Comparison of ENCODE assay signal across 8 mouse cellular contexts in the genomic region with DNA sequence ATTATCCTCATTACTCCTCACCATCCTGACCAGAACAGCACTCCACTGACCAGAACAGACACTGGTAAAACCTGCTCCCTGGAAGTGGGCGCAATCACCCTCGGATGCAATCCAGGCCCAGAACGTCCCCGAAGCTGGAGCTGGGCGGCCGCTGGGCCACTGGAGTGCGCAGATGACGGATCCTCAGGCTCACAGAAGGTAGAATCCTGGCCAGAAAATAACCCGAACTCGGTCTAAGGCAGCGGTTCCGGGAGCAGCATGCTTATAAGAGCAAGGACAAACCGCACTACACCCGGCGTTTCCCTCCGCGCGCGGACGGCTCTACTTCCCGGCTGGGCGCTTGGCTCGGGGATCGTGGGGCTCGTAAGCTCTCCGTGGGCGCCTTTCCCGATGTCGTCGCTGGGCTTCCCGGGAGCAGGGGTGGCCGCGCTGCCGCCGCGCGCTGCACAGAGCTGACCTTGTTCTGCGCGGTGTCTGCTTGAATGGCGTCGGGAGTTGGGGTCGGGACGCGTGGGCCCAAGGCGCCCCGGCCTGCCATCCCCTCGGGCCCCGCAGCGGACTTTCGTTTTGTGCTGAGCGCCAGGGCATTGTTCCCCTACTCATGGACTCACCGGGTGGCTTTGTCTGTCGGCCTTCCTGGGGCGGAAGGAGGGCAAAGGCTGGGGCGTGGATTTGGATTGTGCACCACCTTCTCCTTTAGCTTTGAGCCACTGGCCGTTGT.
A peak's percentile ranks its signal among the peaks of the same experiment; 100 is the strongest.
DNase-seq lines count a peak whose midpoint lies in the region; ATAC-seq and TF ChIP-seq lines count a peak whose summit lies in the region.

No protein-coding gene starts in this region.

- TF ChIP-seq CTCF in C2C12 (IDR thresholded peaks at IDR 0.05; ENCODE audit: control insufficient read depth, insufficient read depth, insufficient read length), result no peak
- TF ChIP-seq CTCF in kidney, postnatal 0 days (IDR thresholded peaks at IDR 0.05; ENCODE audit: low read depth), result no peak
- no peak for TF ChIP-seq CTCF in liver, adult 2 months (IDR thresholded peaks at IDR 0.05; ENCODE audit: low read depth, low read length)

- peak; percentile 95 for DNase-seq in brain, adult 2 months (ENCODE audit: low read depth, low spot score)
- DNase-seq in kidney, postnatal 0 days (ENCODE audit: low spot score), result peak; percentile 95
- DNase-seq in liver, adult 2 months (ENCODE audit: extremely low read depth, low read depth, low spot score), result peak; percentile 32
- DNase-seq in spleen, postnatal 36 days (ENCODE audit: low spot score in 2 of 2), result peak; percentile 56 to 60

- no peaks in the 10 kb centered on the region for H3K79me3 ChIP-seq in C2C12 (ENCODE audit: low read depth)

- H3K4me3 ChIP-seq in C2C12 (ENCODE audit: insufficient read depth, poor library complexity, severe bottlenecking), result peak overlapping the region; percentile 56
- peak overlapping the region; percentile 66 for H3K4me3 ChIP-seq in erythroblast, embryonic 14.5 days (replicated peaks)
- peak overlapping the region; percentile 93 for H3K4me3 ChIP-seq in heart, embryonic 12.5 days
- H3K4me3 ChIP-seq in kidney, postnatal 0 days (replicated peaks; ENCODE audit: low read depth, low read length), result peak overlapping the region; percentile 84
- peak overlapping the region; percentile 68 for H3K4me3 ChIP-seq in liver, adult 2 months (ENCODE audit: insufficient read depth, low read depth, low read length)

- peak overlapping the region; percentile 96 for H3K27ac ChIP-seq in heart, embryonic 12.5 days (ENCODE audit: poor library complexity, severe bottlenecking)
- peak overlapping the region; percentile 99 for H3K27ac ChIP-seq in kidney, postnatal 0 days
- H3K27ac ChIP-seq in liver, adult 2 months (replicated peaks; ENCODE audit: insufficient read depth, low read depth, low read length), result peak overlapping the region; percentile 63

- H3K36me3 ChIP-seq in C2C12 (ENCODE audit: control insufficient read depth, insufficient read depth), result no peaks in the 10 kb centered on the region
- no peaks in the 10 kb centered on the region for H3K36me3 ChIP-seq in erythroblast, embryonic 14.5 days (ENCODE audit: control insufficient read depth)
- no peaks in the 10 kb centered on the region for H3K36me3 ChIP-seq in heart, embryonic 12.5 days
- H3K36me3 ChIP-seq in kidney, postnatal 0 days (ENCODE audit: insufficient read depth, low read length), result no peaks in the 10 kb centered on the region
- H3K36me3 ChIP-seq in liver, adult 2 months (ENCODE audit: control insufficient read depth, insufficient read depth, low read length), result no peaks in the 10 kb centered on the region

- H3K9ac ChIP-seq in heart, embryonic 12.5 days, result peak overlapping the region; percentile 99
- peak overlapping the region; percentile 97 for H3K9ac ChIP-seq in kidney, postnatal 0 days (ENCODE audit: low read depth, low read length)
- H3K9ac ChIP-seq in liver, adult 2 months (ENCODE audit: low read depth, low read length), result peak overlapping the region; percentile 95

- peaks cover 8% of the 10 kb centered on the region for H3K79me2 ChIP-seq in C2C12 (ENCODE audit: control insufficient read depth, insufficient read depth)
- no peaks in the 10 kb centered on the region for H3K79me2 ChIP-seq in liver, adult 2 months (ENCODE audit: control insufficient read depth, insufficient read depth, low read length)

- no peak for TF ChIP-seq POLR2A in liver, adult 2 months (IDR thresholded peaks at IDR 0.05; ENCODE audit: extremely low read depth, insufficient read depth, low read length)

- H3ac ChIP-seq in C2C12 (ENCODE audit: control insufficient read depth, insufficient read length, low read depth), result peak overlapping the region; percentile 80

- peak overlapping the region; percentile 75 for H3K4me2 ChIP-seq in heart, embryonic 12.5 days
- H3K4me2 ChIP-seq in kidney, postnatal 0 days (ENCODE audit: low read length), result peak overlapping the region; percentile 60

- ATAC-seq in heart, embryonic 12.5 days (ENCODE audit: insufficient number of reproducible peaks, low FRiP score), result peak; percentile 88
- ATAC-seq in kidney, postnatal 0 days (replicated peaks; ENCODE audit: low FRiP score, low read depth), result peak; percentile 90
- peak; percentile 78 for ATAC-seq in monocyte, adult 5-6 weeks (replicated peaks; ENCODE audit: insufficient number of reproducible peaks, low FRiP score, low TSS enrichment, poor library complexity, severe bottlenecking)

- no peaks in the 10 kb centered on the region for H3K9me3 ChIP-seq in erythroblast, embryonic 14.5 days (ENCODE audit: control insufficient read depth, low read length)
- H3K9me3 ChIP-seq in heart, embryonic 12.5 days (replicated peaks), result no peaks in the 10 kb centered on the region
- H3K9me3 ChIP-seq in kidney, postnatal 0 days (replicated peaks; ENCODE audit: low read length), result no peaks in the 10 kb centered on the region

- H3K27me3 ChIP-seq in C2C12 (ENCODE audit: control insufficient read depth, insufficient read depth, insufficient read length), result no peaks in the 10 kb centered on the region
- H3K27me3 ChIP-seq in erythroblast, embryonic 14.5 days (ENCODE audit: control insufficient read depth), result peaks cover 26% of the 10 kb centered on the region
- no peaks in the 10 kb centered on the region for H3K27me3 ChIP-seq in heart, embryonic 12.5 days (replicated peaks)
- no peaks in the 10 kb centered on the region for H3K27me3 ChIP-seq in kidney, postnatal 0 days (ENCODE audit: insufficient read depth, low read length)
- H3K27me3 ChIP-seq in liver, adult 2 months (ENCODE audit: control insufficient read depth, insufficient read depth, low read length), result no peaks in the 10 kb centered on the region; the same call in 1 of the 2 replicates

- H3K4me1 ChIP-seq in erythroblast, embryonic 14.5 days (ENCODE audit: control insufficient read depth), result peaks cover 7% of the 10 kb centered on the region
- H3K4me1 ChIP-seq in heart, embryonic 12.5 days (replicated peaks), result peaks cover 6% of the 10 kb centered on the region; the same call in 1 of the 2 replicates
- no peaks in the 10 kb centered on the region for H3K4me1 ChIP-seq in kidney, postnatal 0 days (replicated peaks; ENCODE audit: insufficient read depth, low read length)
- peaks cover 11% of the 10 kb centered on the region for H3K4me1 ChIP-seq in liver, adult 2 months (ENCODE audit: control insufficient read depth, insufficient read depth, low read length)

- WGBS in heart, embryonic 12.5 days, result under 1% methylated on average over 56 of the region's 56 CpGs
- WGBS in kidney, postnatal 0 days, result under 1% methylated on average over 56 of the region's 56 CpGs
- WGBS in liver, adult 2 months, result under 1% methylated on average over 56 of the region's 56 CpGs

TF ChIP-seq in C2C12, 6 proteins besides CTCF, POLR2A, EP300 and RAD21:
- no peak for TF ChIP-seq MYOG (IDR thresholded peaks at IDR 0.05; ENCODE audit: control insufficient read depth, extremely low read depth, insufficient read length)
- TF ChIP-seq USF1 (IDR thresholded peaks at IDR 0.05; ENCODE audit: low read depth), result no peak
- no peak for TF ChIP-seq CEBPB (IDR thresholded peaks at IDR 0.05; ENCODE audit: low read depth)
- peak; percentile 74 for TF ChIP-seq MAX (IDR thresholded peaks at IDR 0.05)

Comparison
In these comparisons a context has a peak if more than half of its experiments do, and no peak if none do; other contexts are left out.
1. Peak in every context shown above with its lines: DNase-seq, ATAC-seq, H3K4me3 ChIP-seq and H3K27ac ChIP-seq.
2. DNase-seq: peak in every context shown above with its lines; median percentile 95 in brain, adult 2 months; 95 in kidney, postnatal 0 days; 58 in spleen, postnatal 36 days; 32 in liver, adult 2 months.